Mouse (Mus musculus) adrenal gland, postnatal 10 days (tissue): ENCODE measurements at regions not wholly inside any gene's neighbourhood (a gene's known extent, or its start where the extent isn't known, plus 50 kb on each side); places are given as distances from the start of the nearest gene placed in this dataset.

Source experiments
- DNase-seq: peaks from one replicate; pipeline ENCODE4 v3.0.0; 2021; ENCODE audit warnings: mixed read lengths

DNA sequence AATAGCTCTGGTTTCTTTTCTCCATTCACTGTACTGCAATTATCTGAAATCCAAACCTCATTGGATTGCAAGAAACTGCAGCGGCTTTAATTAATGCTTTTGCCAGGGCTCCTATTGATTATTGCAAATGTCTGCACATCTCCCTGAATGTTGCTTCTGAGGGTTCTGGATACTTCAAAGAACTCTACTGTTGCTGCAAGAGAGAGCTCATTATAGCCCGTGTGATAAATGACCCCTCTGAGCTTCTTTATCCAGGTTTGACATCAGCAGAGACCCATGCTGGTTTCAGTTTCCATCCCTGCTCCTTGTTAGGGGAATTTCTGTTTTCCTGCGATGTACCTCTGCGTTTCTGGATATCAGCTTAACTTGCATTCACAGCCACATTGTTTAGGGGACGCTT, 78.4 kb upstream of the Nav3 start:
- DNase-seq = no peak

DNA sequence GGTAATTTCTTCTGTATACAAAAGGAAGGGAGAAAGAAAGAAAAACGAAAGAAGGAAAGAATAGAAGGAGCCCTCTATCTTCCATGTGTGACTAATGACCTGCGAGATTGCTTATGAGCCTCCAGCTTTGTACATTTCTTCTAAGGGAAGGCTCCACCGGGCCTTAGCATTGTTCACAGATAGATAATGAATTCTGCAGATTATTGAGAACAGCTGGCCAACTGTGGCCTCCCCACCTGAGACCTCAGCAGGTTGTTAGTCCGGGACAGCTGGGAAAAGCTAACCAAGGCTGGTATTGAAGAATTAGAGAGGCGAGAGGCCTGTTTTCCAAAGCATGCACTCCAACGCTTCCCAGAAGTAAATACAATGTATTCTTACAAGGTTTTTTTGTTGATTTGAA, 86.7 kb upstream of the Nav3 start:
- no peak for DNase-seq

DNA sequence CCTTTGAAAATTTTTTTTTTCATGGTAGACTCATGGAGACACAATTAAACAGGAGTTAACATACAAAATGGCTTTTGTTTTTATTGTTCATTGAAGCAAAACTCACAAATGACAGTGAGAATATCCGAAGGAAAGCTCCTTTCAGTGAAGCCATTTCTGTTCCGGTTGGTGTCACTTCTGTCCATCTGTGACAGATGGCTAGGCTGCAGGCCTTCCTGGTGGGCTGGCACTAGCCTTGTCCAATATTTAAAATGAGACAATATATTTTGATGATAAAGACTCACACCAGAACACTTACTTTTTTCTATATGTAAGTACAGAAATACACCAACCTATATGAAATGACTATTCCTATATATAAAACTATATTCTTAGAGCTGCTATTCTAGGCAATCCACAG, 92.4 kb upstream of the Nav3 start:
- DNase-seq = no peak

DNA sequence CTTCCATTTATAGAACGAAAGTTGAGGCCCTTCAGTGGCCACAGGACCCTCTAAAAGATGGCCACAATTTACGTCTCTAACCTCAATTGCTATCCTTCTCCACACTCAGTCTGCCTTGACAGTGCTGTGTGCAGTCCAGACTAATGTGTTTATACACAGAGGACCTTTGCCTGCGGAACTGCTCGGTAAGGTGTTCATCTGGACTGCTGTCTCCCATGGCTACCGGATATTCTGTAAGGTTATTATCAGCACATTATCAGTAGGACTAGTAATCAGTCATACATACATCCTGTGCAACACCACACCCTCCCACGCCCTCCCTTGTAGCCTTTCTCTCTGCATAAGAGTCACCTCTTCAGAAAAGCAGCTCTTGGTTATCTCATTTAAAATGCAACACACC, 98.0 kb upstream of the Nav3 start:
- DNase-seq = no peak

DNA sequence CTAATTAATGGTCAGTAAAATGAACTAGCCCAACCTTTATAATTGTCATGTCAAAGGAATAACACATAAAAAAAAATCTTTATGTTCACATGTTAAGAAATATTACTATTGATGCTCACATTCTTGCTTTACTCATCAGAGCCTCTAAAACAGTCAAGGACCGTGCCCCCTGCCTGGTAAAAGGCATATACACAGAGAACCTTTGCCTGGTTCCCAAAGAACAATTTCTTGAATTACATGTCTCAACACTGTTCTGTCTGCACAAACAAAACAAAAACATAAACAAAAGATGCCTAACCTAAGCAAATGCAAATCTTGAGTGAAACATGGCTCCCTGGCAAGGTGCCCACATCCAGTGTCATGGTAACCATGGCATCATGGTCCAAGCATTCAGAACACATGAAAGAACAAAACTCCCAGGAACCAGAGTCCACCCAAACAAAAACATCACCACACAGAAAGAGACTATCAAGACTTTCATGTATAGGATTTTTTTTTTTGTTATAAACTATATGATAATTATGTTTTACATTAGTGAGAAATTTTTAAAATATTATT, 100.4 kb upstream of the Nav3 start:
- DNase-seq = no peak

DNA sequence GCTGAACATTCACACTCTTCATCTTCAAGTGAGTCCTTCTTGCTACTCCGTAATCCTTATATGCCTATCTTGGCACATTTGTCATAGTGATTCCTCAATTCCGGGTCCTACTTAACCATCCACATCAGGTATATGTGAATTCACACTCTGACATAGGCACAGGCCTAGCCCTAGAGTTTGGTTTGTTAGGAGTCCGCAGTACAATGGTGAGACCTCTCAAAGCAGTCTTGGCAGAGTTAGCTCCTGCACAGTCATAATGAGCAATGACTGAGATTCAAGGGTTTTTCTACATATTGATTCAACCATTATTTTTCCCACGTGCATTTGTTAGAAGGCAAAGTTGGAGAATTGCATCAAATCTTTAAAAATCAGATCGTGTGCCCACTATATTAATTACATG, 107.1 kb upstream of the Nav3 start:
- DNase-seq = no peak

DNA sequence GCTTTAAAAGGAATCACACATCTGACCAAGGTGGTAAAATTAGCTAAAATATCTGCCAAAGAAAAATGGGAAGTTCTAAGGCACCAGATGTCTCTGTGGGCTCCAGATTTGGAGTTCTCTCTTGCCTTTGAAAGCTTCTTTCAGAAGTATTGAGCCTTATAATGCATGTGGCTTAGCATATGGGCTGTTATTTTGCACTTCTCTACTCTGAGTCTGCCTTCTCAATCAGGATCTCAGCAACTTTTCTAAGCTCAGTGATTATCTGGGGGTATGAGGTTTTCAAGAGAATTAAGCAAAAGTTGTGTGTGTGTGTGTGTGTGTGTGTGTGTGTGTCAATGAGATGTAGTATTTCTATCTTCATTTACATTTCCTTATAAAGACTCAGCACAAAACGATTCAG, 107.6 kb upstream of the Nav3 start:
- DNase-seq = no peak

DNA sequence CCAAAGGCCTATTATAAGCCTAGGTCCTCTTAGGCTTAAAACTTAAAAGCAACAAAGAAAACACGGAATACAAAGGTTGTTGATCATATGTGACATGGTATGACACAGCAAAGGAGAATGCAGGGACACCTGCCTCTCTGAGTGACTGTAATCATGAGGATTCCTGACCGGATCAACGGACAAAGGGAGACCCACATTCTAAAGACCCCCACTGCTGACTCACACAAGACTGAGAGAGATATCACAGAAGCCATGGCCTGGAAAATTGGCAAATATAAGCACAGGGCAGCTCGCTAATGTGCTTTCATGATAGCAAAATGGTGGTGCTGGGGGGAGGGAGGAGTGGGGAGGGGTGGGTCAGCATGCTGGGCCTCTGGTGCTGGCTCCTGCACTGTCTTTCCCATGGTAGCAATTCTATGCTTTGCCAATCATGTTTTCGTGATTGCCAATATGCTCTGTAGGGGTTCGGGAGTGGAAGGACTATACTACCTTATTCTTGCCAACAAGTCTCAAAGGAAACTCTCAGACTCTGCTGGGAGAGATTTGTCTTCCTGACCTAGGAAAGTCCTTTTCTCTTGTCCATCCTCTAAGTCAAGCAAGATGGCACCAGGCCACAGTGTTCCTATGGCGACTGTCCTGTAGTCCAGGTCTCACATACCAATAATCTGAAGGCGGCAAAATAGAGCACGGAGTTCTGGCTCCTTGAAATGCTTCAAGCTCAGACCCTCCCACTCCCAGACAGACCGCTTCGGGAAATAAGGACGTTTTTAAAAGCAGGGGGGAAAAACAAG, 110.5 kb upstream of the Nav3 start:
- DNase-seq = no peak

DNA sequence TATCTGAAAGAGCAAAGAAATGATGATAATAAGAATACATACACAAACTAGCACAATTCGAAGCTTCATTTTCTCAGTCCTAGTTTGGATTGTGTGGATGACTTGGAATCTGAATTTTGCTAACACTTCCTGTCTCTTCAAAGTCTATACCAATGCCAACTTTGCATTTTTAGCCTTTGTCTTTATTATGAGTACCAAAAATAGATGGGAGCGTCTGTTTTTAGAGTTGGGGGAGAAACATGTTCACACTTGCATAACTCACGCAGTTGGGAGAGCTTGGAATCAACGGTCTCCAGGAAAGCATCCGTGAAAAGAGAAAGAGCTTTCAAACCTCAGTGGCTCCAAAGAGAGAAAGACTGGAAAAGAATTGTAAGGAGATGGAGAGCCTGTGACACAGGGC, 114.5 kb upstream of the Nav3 start:
- DNase-seq = no peak

DNA sequence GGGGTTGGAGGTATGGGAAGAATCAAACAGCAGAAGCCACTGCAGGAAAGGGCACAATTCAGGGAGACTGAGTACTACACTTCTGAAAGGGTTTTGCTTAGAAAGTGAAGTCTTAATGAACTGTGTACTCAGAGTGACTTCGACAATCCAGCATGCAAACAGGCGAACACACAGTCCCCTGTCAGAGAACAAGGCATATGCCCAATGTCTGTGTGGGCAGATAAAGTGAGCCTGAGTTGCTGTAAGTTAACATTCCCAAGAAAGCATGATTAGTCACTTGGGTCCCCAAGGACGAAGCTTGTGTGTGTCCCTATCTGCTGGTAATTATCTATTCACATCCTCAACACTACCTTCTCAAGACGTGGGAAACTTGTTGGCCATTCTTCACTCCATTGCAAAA, 115.2 kb upstream of the Nav3 start:
- no peak for DNase-seq

DNA sequence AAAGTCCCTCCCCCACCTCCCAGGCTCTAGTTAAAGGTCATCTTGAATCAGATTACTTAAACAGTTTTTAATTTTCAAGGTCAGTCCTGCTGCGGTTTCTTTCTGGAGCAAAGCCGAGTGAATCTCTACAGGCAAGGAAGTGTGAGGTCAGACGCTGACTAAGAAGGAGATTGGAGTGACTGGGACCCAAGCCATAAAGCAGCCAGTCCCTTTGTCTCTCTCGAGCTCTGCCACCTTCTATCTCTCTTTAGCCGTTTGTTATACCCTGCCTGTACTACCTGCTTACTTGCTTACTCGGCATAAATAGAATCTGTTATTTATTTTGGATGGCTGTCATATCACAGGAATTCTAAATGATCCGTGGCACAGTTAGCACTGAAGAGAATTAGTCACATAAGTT, 117.5 kb upstream of the Nav3 start:
- peak; percentile 18 for DNase-seq

DNA sequence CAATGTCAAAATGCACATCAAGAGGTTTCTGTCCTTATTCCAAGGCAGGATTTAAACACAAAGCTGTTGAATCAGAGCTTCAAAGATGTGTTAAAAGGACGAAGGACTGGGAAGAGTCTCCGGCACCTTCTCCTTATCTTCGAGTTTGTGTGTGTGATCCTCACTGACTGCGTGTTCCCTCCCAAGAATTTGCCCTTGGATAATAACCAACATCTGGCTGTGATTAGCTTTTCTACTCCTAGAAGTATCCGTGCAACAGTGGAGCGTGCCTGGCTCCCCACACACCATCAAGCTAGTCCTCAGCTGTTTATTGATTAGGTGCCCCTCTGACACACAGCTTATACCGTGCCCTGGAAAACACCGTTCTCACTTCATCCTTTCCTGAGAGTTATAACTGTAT, 130.0 kb upstream of the Nav3 start:
- no peak for DNase-seq

DNA sequence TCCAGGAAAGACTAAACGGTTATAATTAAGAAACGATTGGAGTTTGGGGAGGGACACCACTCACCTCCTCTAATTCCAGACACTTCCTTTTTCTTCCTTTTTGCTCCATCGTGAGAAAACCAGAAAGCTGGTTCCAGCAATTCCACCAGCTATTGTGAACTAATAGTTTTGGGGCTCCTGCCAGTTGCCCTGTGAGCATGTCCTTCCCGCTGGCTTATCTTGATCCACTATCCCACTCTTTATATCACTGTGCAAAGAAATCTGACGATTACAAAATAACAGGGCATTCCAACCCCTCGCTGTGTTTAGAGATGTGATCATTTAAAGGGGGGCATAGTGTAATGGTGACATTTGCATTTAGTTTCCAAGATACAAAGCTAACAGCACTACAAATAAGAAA, 130.5 kb upstream of the Nav3 start:
- DNase-seq = no peak

DNA sequence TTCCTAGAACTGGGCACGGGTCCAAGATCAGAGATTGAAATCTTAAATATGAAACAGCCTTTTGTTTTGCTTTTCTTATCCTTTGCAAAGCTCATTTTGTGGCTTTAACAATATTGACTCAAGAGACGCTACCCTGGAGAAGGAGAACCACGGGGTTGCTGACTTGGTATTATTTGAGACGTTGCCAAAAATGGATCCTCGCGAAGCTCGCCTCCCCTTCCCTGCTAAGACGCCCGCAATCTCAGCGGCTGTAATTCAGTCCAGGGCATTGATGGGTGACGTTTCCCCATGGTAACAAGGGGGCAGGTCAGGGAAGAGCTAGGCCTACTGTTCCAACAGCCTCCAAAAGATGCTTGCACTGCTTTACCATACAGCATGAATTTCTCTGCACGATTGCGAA, 131.5 kb upstream of the Nav3 start:
- DNase-seq = no peak

DNA sequence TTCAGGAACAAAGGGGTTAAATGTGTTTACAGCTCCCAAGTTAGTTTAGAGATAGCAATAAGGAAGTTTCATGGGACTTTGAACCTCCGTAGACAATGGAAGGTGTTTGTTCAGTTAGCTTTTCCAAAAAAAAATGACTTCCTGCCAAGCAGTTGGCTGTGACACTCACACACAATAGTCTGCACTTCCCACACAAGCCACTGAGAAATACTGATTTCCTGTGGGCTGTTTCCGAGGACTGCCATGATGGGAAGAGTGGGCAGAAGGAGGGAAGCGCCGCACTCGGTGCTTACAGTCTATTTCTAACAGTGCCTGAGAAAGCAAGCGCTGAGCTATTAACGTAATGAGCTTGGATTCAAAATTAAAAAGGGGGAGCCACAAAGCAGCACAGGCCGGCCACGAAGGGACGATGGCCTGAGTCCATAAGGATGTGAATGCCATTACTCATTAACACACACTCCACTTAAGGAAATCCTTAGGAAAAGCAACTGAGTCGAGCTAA, 144.4 kb upstream of the Nav3 start:
- no peak for DNase-seq

DNA sequence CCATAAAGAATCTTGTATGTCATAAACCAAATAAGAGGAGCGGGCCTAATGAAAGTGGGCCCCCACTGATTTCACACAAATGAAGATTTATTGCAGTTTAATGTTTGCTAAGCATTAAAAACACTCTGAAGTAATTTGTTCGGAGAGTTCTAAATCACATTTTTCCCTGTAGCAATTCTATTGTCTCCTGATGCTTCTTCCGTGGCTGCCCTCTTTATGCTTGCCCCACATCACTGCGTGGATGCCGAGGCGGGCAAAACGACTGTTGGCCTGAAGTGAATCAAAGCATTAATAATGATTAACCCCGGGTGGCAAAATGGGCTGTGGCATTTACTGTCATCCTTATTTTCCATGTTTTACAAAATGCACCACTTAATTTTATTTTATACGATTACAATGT, 134.9 kb upstream of the E2f7 start:
- no peak for DNase-seq

DNA sequence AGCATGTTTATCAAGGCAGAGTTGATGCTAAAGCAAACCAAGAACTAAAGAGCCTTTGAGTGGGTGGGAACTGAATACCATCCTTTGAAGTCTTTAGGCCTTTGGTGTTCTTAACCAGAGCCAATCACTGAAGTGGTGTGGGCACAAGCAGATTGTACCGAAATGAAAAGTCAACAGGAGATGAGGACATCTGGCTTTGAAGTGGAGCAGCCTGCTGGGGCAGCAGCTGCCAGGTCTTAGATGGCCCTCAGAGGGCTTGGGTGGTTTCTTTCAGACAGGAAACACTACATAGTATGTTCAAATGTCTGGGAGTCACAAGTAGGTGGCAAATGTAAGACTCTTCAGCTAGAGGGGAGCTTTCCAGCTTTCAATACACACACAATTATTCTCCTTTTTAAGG, 128.2 kb upstream of the E2f7 start:
- no peak for DNase-seq

DNA sequence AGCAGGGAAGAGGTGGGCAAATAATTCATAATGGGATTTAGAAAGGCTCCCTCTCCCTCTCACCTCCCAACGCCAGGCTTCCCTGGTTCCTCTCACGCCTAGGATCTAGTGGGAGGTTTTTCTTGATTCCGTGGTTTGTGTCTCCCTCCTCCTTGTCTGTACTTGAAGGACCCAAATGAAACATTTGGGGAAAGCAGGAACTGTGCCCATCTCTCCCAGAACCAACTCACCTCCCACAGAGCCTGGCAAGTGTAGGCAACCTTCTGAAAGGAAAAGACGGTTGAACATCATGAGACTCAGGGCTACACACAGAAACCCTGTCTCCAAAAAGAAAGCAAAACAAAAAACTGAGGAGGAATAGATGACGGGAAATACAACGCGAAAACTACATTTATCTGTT, 126.0 kb upstream of the E2f7 start:
- DNase-seq = no peak

DNA sequence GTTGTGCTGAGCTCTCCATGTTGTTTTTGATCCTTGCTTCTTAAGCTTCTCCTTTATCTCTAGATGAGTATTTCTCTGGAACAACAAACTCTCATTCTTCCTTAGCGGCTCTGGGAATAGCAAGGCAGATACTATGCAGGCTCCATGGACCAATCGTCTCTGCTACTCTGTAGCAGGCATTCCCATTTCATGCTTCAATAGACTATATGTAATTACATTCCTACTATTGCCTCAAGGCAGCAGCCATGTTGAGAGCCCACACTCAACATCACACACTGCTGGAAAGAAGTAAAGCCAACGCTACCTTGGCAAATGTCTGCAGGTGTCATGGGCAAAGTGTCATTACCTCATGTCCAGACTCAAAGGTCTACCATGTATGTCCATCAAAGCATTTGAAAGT, 119.6 kb upstream of the E2f7 start:
- no peak for DNase-seq

DNA sequence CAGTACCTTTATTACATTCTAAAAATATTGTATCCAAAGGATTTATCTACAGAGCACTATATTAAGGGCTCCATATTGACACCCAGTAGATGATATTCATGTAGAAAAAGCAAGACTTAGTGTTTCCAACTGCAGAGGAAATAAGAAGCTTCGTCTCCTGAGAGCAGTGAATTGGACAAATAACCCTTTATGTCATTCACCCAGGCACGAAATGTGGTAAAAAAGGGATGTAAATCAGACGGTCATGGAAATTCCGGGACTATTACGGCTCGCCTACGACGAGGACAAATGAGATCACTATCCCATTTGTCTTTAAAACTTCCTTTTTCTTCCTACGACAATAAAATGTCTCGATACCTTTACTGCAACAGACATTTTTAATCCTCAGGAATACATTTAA, 104.8 kb upstream of the E2f7 start:
- DNase-seq = no peak

DNA sequence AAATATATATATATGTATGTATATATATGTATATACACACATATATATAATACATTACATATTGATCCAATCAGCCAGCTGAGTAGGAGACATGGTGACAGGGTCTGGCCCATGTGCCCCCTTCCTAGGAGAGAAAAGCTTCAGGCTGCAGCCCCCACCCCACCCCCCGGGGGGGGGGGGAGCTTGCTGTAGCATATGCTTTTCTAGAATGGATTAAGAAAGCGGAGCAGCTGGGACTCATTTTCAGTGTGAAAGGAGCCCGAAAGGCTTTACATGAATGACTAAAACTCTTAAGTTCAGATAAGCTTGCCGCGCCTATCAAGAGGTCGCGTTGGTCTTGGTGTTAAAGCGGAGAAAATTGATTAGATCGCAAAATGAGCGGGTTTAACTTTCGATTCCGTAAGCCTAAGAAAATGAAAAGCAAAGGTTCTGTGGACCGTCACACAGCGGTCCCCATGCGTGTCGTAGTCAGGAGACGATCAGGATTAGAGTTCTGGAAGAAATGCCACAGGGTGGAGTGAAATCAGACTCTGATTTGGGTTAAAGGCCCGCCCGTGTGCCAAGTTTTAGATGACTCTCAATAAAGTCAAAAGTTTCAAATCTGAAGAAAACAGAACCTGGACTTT, 103.1 kb upstream of the E2f7 start:
- DNase-seq = no peak

DNA sequence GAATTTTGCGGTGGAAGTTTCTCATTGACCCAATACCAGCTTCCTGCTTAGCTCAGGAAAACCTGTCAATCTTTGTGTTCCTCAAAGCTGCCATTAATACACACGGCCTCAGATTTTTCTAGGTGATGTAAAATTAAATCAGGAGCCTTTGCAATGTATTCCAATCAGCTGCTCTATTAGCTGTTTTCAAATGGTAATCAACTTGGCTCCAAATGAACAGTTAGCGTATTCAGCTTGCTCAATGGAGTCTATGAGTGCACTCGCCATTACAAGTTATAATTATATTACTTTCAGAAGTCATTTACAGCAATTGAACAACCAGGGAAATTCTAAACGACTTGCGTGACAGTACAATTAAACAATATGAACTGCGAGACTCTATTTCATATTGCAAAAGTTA, 97.6 kb upstream of the E2f7 start:
- no peak for DNase-seq

DNA sequence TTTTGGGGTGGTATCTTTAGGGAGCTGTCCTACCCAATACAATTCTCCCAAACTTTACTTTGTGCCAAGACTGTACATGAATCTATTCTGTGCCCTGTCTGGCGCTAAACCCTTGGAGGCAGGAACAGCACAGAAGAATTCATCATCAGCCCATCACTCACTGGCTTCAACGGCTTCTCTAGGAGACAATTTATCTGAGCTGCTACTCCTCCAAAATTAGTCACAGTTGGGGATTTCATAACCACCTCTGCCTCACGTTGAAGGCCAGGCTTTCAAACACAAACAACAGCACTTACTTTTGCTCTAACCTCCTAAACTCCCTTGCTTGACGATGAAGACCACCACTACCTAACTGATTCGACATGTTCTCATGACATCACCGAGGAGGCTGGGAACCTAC, 95.1 kb upstream of the E2f7 start:
- peak; percentile 12 for DNase-seq

DNA sequence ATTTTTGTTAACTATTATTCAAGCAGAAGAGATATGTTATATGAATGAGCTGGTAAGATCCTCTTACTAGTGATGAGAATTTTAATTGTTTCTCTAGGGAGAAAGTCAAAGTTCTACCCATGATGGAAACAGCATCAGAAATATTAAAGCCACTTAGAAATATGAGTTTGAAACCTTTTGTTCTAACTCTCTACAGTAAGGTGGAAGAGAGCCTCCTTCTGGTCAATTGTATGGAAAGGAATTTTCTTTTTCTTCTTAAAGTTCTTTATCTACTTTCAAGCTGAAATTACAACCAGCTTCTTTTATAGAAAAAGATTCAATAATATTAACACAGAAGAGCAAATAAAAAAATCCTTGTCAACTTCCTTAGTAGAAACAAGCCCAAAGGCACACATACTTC, 94.4 kb upstream of the E2f7 start:
- DNase-seq = no peak
